ENCODE assay signal across 9 mouse cellular contexts in the genomic region with DNA sequence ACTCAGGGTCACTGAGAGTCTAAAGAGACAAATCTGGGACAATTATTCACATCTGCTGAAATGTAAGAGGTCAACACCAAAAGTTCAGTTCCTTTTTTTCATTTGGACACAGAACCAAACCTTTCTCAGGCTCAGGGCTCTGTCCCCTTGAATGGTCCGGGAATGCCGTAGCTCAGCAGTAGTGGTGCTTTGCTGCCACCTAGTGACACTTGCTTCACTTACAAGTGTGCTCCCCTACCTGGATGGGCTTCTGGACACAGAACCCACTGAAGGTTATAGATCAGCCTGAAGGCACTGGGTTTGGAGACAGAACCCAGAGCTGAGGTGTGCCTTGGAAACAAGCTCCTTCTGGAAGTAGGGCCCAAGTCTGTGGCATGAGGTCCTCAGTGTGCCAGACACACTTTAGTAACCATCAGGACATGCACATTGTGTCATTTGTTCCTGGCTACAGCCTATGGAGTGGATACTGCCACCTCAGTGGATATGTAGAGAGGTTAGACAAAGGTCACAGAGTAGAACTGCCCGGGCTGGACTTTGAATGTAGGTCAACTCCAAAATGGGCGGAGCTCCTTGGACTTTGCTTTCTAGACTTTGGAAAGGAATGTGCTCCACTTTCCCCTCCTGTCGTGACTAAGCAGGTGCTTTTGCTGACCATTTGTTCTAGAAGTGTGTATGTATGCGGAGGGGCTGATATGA. TPM values are rescaled to one million over a fixed set of nuclear protein-coding genes. Genes with fewer than 3 reads are reported as not detected.
DNase-seq lines count a peak whose midpoint lies in the region; ATAC-seq lines count a peak whose summit lies in the region.
"Had no signal": no experiment of that assay in that cellular context is flagged by ENCODE, and none has a peak within 500 bp of the region (broad histone marks: within the 10 kb centered on the region; RNA-seq: fewer than 3 reads in every experiment).

No protein-coding gene starts in this region.

- DNase-seq in R1 (ENCODE audit: low read depth, low spot score) = peak; percentile 80
- peak; percentile 73 for DNase-seq in cerebellum, adult 11 months
- peak; percentile 85 for DNase-seq in hindbrain, embryonic 11.5 days (ENCODE audit: low spot score)
- peak; percentile 63 for DNase-seq in layer of hippocampus, adult 9-10 months (ENCODE audit: low spot score)
- DNase-seq in lung, postnatal 14 days = peak; percentile 85
- peak; percentile 93 for DNase-seq in retina, embryonic 14.5 days (ENCODE audit: low spot score)
- peak; percentile 36 for DNase-seq in urinary bladder, postnatal 10 days (ENCODE audit: low spot score)

- H3K9ac ChIP-seq in forebrain, embryonic 13.5 days = no peak overlapping the region
- H3K9ac ChIP-seq in hindbrain, embryonic 11.5 days (ENCODE audit: low read depth, low read length) = no peak overlapping the region
- H3K9ac ChIP-seq: lung, embryonic 15.5 days had no signal

- no peak overlapping the region for H3K4me2 ChIP-seq in forebrain, embryonic 13.5 days
- H3K4me2 ChIP-seq in hindbrain, embryonic 11.5 days (replicated peaks; ENCODE audit: low read depth, low read length) = no peak overlapping the region
- H3K4me2 ChIP-seq: lung, embryonic 15.5 days had no signal

- H3K4me3 ChIP-seq in forebrain, embryonic 13.5 days = no peak overlapping the region
- no peak overlapping the region for H3K4me3 ChIP-seq in hindbrain, embryonic 11.5 days (ENCODE audit: low read depth, low read length)
- H3K4me3 ChIP-seq: lung, embryonic 15.5 days had no signal

- peak; percentile 70; the same call in 1 of the 2 replicates for ATAC-seq in forebrain, embryonic 13.5 days
- ATAC-seq in hindbrain, embryonic 11.5 days (ENCODE audit: low FRiP score) = peak; percentile 64

- no peaks in the 10 kb centered on the region for H3K4me1 ChIP-seq in forebrain, embryonic 13.5 days
- H3K4me1 ChIP-seq in hindbrain, embryonic 11.5 days (replicated peaks; ENCODE audit: control insufficient read depth, insufficient read depth, low read length) = no peaks in the 10 kb centered on the region
- H3K4me1 ChIP-seq: lung, embryonic 15.5 days had no signal

- no peak overlapping the region for H3K27ac ChIP-seq in forebrain, embryonic 13.5 days
- H3K27ac ChIP-seq in hindbrain, embryonic 11.5 days (ENCODE audit: low read depth, low read length) = no peak overlapping the region
- H3K27ac ChIP-seq: lung, embryonic 15.5 days had no signal

- no peaks in the 10 kb centered on the region for H3K36me3 ChIP-seq in forebrain, embryonic 13.5 days (ENCODE audit: poor library complexity, severe bottlenecking)
- no peaks in the 10 kb centered on the region for H3K36me3 ChIP-seq in hindbrain, embryonic 11.5 days (ENCODE audit: control insufficient read depth, insufficient read depth, low read length)
- H3K36me3 ChIP-seq: lung, embryonic 15.5 days had no signal

- 39% methylated on average over 6 of the region's 6 CpGs for WGBS in forebrain, embryonic 13.5 days
- WGBS in hindbrain, embryonic 11.5 days = 35% methylated on average over 6 of the region's 6 CpGs

- no peaks in the 10 kb centered on the region for H3K27me3 ChIP-seq in forebrain, embryonic 13.5 days
- no peaks in the 10 kb centered on the region for H3K27me3 ChIP-seq in hindbrain, embryonic 11.5 days (ENCODE audit: control insufficient read depth, insufficient read depth, low read length)
- H3K27me3 ChIP-seq: lung, embryonic 15.5 days had no signal

- H3K9me3 ChIP-seq in forebrain, embryonic 13.5 days (replicated peaks) = no peaks in the 10 kb centered on the region
- no peaks in the 10 kb centered on the region for H3K9me3 ChIP-seq in hindbrain, embryonic 11.5 days (ENCODE audit: control insufficient read depth, low read length)
- H3K9me3 ChIP-seq: lung, embryonic 15.5 days had no signal

RNA-seq across cellular contexts. Expression of gene Aqp8, which starts 3.7 kb away (rescaled TPM):
- not detected in 2 replicates for polyA plus RNA-seq in forebrain, embryonic 13.5 days (2015; fragmentation: Nextera tagmentation; extraction: Ambion mirVana)
- polyA plus RNA-seq in hindbrain, embryonic 11.5 days (2014; fragmentation: Nextera tagmentation; extraction: Ambion mirVana) = 0.98 and 1.4 TPM in 2 replicates
- polyA plus RNA-seq: lung, embryonic 15.5 days had no signal

RNA-seq across cellular contexts. Expression of gene Zkscan2, which starts 34.4 kb away (rescaled TPM):
- polyA plus RNA-seq in forebrain, embryonic 13.5 days (2015; fragmentation: Nextera tagmentation; extraction: Ambion mirVana) = 9.1 and 10.8 TPM in 2 replicates
- 6.5 and 9.0 TPM in 2 replicates for polyA plus RNA-seq in hindbrain, embryonic 11.5 days (2014; fragmentation: Nextera tagmentation; extraction: Ambion mirVana)

Comparison
In these comparisons a context has a peak if more than half of its experiments do, and no peak if none do; other contexts are left out.
1. DNase-seq: peak in every context shown above with its lines; median percentile 93 in retina, embryonic 14.5 days; 85 in hindbrain, embryonic 11.5 days; 85 in lung, postnatal 14 days; 80 in R1; 73 in cerebellum, adult 11 months; 63 in layer of hippocampus, adult 9-10 months; 36 in urinary bladder, postnatal 10 days.